Mouse (Mus musculus) forebrain, embryonic 11.5 days (tissue): ENCODE measurements at regions not wholly inside any gene's neighbourhood (a gene's known extent, or its start where the extent isn't known, plus 50 kb on each side); places are given as distances from the start of the nearest gene placed in this dataset.

Experiments used
- ATAC-seq: fragments of 200-750 bp; cut with Nextera tagmentation; replicated peaks from 2 replicates; pipeline ENCODE4 v1.8.0; 2017; ENCODE audit warnings: moderate TSS enrichment; ENCODE audit not compliant: low FRiP score
- DNase-seq: peaks from one replicate; pipeline ENCODE4 v3.0.0-alpha.2; 2017; ENCODE audit warnings: low spot score
- H3K27ac ChIP-seq: fragments of 300-500 bp; sonication (generic); 2 replicates; pipeline ENCODE4 v1.5.1; 2014; ENCODE audit warnings: low read depth, low read length
- H3K27me3 ChIP-seq: fragments of 300-500 bp; sonication (generic); 2 replicates; pipeline ENCODE4 v1.6.1; 2014; ENCODE audit warnings: mild to moderate bottlenecking, low read length, mixed read lengths; ENCODE audit not compliant: control insufficient read depth, insufficient read depth
- H3K36me3 ChIP-seq: fragments of 300-500 bp; sonication (generic); 2 replicates; pipeline ENCODE4 v1.6.1; 2014; ENCODE audit warnings: mild to moderate bottlenecking, low read length, moderate library complexity, mixed read lengths; ENCODE audit not compliant: control insufficient read depth, insufficient read depth
- H3K4me1 ChIP-seq: fragments of 300-500 bp; sonication (generic); replicated peaks from 2 replicates; pipeline ENCODE4 v1.6.1; 2014; ENCODE audit warnings: low read length, mixed read lengths; ENCODE audit not compliant: control insufficient read depth, insufficient read depth
- H3K4me2 ChIP-seq: fragments of 300-500 bp; sonication (generic); 2 replicates; pipeline ENCODE4 v1.6.1; 2014; ENCODE audit warnings: low read depth, mild to moderate bottlenecking, low read length, moderate library complexity, mixed read lengths; ENCODE audit not compliant: severe bottlenecking
- H3K4me3 ChIP-seq: fragments of 300-500 bp; sonication (generic); 2 replicates; pipeline ENCODE4 v1.5.1; 2014; ENCODE audit warnings: low read depth, low read length
- H3K9ac ChIP-seq: fragments of 300-500 bp; sonication (generic); 2 replicates; pipeline ENCODE4 v1.6.1; 2014; ENCODE audit warnings: low read length
- H3K9me3 ChIP-seq: fragments of 300-500 bp; sonication (generic); 2 replicates; pipeline ENCODE4 v1.6.1; 2016; ENCODE audit warnings: low read length, mixed read lengths; ENCODE audit not compliant: control insufficient read depth
- WGBS: fragments of 180-500 bp; shearing (Covaris S2); extraction: QIAGEN DNeasy Blood & Tissue Kit; methylation state at CpG from one replicate; pipeline ENCODE4 v1.1.7; 2014; 5-methylcytosine and 5-hydroxymethylcytosine counted together

DNA sequence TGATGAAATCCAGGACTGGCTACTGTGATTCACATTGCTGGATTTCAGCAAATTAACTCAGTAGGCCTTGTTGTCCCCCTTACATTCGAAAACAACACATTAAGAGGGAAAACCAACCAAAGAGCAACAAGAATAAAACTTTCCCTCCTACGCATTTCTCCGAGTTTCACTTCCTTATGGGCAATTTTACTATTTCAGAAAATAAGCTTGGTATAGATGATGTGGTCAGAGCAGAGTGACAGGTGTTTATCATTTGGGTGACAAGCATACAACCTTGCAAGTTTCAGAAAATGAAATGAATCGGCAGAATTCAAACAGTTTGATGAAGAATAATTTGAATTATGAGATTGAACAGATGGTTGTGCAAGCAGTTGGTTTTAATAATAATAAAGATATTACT lies 220.6 kb downstream of the Etaa1 start:
- H3K4me1 ChIP-seq: no peaks in the 10 kb centered on the region
- no peak overlapping the region for H3K27ac ChIP-seq
- no peak for ATAC-seq
- WGBS: 92% methylated on average over 4 of the region's 4 CpGs
- no peaks in the 10 kb centered on the region for H3K9me3 ChIP-seq
- no peaks in the 10 kb centered on the region for H3K27me3 ChIP-seq
- H3K4me3 ChIP-seq: no peak overlapping the region
- H3K4me2 ChIP-seq: no peak overlapping the region
- no peak for DNase-seq
- H3K36me3 ChIP-seq: no peaks in the 10 kb centered on the region
- H3K9ac ChIP-seq: no peak overlapping the region

DNA sequence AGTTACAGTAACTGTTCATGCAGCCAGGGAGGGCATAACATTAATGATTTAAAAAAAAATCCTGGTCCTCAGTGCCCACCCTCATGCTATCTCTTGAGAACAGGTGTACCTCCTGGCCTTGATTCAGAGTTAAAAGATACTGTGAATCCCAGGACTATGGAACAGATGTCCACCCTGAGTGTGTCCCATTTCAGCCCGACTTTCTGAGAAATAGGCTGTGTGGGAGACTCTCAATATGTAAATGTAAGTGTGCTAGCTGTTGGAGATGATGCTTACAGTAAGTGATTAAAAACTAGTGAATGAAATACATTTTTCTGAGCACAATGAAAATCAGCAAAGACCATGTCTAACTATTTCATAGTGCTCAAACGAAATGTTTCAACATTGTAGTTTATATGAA lies 219.2 kb downstream of the Etaa1 start:
- Histone ChIP-seq H3K27ac (no peak overlapping the region), H3K36me3 (no peaks in the 10 kb centered on the region), H3K27me3 (no peaks in the 10 kb centered on the region), H3K4me3 (no peak overlapping the region), H3K9ac (no peak overlapping the region), H3K4me2 (no peak overlapping the region), H3K4me1 (no peaks in the 10 kb centered on the region), H3K9me3 (no peaks in the 10 kb centered on the region)
- no peak for ATAC-seq
- DNase-seq: no peak
- 81% methylated on average over 2 of the region's 2 CpGs for whole genome bisulfite sequencing

DNA sequence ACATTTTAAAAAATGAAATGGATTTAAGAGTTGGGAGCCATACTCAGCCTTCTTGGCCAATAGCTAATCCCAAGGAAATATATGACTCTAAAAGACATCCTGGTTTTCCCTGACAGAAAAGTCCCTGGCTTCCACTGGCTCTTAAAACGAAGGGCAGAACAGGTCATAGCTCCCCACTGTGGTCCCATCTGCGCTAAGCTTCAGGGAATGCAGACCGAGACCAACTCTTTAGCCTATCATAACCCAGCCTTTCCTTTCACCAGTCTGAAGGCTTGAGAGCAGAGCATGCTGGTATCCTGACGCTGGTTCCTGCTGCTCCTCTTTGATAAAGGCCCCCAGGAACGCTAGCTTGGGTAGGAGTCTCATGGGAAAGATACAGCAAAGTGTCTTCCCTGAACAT lies 214.8 kb downstream of the Etaa1 start:
- no peaks in the 10 kb centered on the region for H3K4me1 ChIP-seq
- no peaks in the 10 kb centered on the region for H3K36me3 ChIP-seq
- no peak overlapping the region for H3K27ac ChIP-seq
- 44% methylated on average over 5 of the region's 5 CpGs for WGBS
- H3K27me3 ChIP-seq: no peaks in the 10 kb centered on the region
- no peak overlapping the region for H3K4me3 ChIP-seq
- no peak overlapping the region for H3K4me2 ChIP-seq
- no peaks in the 10 kb centered on the region for H3K9me3 ChIP-seq
- H3K9ac ChIP-seq: no peak overlapping the region
- ATAC-seq (no peak), DNase-seq (no peak)

DNA sequence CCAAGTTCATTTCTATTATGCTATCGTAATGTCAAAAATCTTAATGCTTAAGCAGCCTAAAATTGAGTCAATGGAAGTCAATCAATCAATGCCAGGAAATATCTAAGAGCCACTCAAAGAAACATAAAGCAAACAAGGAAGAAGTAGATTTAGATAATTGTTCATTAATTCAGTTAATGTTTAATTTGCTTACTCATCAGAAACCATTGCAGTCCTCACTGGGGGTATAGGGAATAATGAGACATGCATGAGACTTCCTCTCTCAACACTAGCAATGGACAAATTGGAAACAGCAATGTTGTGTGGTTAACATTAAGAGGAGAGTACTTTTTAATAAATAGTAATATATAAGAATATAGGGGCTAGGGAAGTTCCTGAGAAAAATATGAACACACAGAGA lies 209.9 kb downstream of the Etaa1 start:
- H3K4me3 ChIP-seq: no peak overlapping the region
- H3K9ac ChIP-seq: no peak overlapping the region
- H3K9me3 ChIP-seq: no peaks in the 10 kb centered on the region
- no peak for ATAC-seq
- H3K36me3 ChIP-seq: no peaks in the 10 kb centered on the region
- no peak overlapping the region for H3K27ac ChIP-seq
- DNase-seq: no peak
- no peaks in the 10 kb centered on the region for H3K4me1 ChIP-seq
- WGBS: 100% methylated on average over 1 of the region's 1 CpGs
- no peak overlapping the region for H3K4me2 ChIP-seq
- no peaks in the 10 kb centered on the region for H3K27me3 ChIP-seq

DNA sequence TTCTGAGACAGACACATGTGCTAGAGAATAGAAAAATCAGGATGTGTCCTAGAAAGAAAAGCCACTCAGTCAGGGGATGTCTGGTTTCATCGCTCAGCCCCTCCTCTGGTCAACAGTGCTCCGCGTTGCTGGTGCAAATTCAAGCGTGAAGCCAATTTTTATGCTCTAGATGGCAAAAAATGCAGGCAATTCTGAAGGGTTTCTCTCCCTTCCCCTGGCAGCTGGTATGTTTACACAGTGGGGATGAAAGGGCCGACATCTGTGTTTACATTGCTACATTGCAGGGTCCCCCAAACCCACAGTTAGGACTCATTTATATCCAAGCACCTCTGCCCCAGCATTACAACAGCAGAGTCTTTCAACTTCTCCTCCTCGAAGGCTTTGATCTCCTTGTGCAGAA lies 203.3 kb downstream of the Etaa1 start:
- peak; percentile 89 for ATAC-seq
- 25% methylated on average over 6 of the region's 6 CpGs for WGBS
- H3K9ac ChIP-seq: no peak overlapping the region
- no peak for DNase-seq
- H3K27me3 ChIP-seq: no peaks in the 10 kb centered on the region
- no peaks in the 10 kb centered on the region for H3K36me3 ChIP-seq
- no peaks in the 10 kb centered on the region for H3K4me1 ChIP-seq
- no peak overlapping the region for H3K4me2 ChIP-seq
- H3K27ac ChIP-seq: no peak overlapping the region
- no peaks in the 10 kb centered on the region for H3K9me3 ChIP-seq
- no peak overlapping the region for H3K4me3 ChIP-seq

DNA sequence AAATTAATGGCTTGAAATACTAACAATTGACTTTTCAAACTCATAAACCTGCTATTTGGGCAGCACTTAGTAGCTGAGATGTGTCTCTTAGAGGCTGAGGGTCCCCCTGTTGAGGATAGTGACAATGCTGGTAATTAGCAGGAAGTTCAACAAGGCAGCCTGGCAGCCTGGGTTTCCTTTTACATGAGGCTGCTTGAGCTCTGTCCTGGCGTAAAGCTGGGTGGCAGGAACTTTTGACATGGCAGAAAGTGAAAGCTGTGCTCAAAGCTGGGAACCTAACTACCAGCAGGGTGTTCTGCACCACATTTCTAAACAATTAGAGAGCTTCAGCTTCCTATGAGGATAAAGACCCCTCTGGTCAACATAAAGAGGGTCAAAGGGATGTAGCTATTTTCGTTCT lies 194.5 kb downstream of the Etaa1 start:
- Histone ChIP-seq H3K27ac (no peak overlapping the region), H3K36me3 (no peaks in the 10 kb centered on the region), H3K27me3 (no peaks in the 10 kb centered on the region), H3K4me2 (no peak overlapping the region), H3K9ac (no peak overlapping the region), H3K4me1 (no peaks in the 10 kb centered on the region), H3K9me3 (no peaks in the 10 kb centered on the region), H3K4me3 (no peak overlapping the region)
- no peak for DNase-seq
- no peak for ATAC-seq
- WGBS: 61% methylated on average over 2 of the region's 2 CpGs

DNA sequence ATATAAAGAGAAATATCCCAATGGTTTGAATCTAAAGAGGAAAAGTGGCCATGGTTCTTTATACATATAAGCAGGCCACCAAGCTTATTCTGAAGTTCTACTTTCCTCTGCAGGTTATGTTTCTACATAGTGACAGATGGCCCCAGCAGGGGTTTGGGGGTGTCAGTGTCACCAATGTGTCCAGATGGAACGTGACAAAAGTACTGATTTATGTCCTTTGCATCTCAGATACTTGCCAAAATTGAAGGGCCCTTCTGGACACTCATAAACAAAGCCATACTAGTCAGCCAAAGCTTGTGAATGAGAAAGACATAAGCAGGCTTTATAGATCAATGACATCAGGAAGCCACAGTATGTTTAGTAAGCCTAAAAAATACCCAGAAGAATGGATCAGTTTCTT lies 190.3 kb downstream of the Etaa1 start:
- Histone ChIP-seq H3K4me1 (no peaks in the 10 kb centered on the region), H3K27me3 (no peaks in the 10 kb centered on the region), H3K4me2 (no peak overlapping the region), H3K9me3 (no peaks in the 10 kb centered on the region), H3K36me3 (no peaks in the 10 kb centered on the region), H3K27ac (no peak overlapping the region), H3K9ac (no peak overlapping the region), H3K4me3 (no peak overlapping the region)
- 65% methylated on average over 1 of the region's 1 CpGs for WGBS
- ATAC-seq (no peak), DNase-seq (no peak)

DNA sequence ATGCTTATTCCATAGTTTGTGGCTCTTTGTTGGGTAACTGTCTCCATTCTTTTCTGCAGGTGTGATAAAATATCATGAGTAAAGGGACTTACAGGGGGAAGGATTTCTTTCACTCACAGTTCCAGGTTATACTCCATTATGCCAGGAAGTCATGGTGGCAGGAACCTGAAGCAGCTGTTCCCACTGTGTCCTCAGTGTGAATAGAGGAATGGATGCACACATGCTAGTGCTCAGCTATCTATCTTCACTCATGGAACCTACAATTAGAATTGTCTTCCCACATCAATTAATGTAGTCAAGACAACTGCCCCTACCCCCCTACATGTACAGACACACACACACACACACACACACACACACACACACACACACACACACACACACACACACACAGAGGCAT lies 189.5 kb downstream of the Etaa1 start:
- Histone ChIP-seq H3K9ac (no peak overlapping the region), H3K4me1 (no peaks in the 10 kb centered on the region), H3K27me3 (no peaks in the 10 kb centered on the region), H3K4me3 (no peak overlapping the region), H3K27ac (no peak overlapping the region), H3K36me3 (no peaks in the 10 kb centered on the region), H3K9me3 (no peaks in the 10 kb centered on the region), H3K4me2 (no peak overlapping the region)
- DNase-seq (no peak), ATAC-seq (no peak)

DNA sequence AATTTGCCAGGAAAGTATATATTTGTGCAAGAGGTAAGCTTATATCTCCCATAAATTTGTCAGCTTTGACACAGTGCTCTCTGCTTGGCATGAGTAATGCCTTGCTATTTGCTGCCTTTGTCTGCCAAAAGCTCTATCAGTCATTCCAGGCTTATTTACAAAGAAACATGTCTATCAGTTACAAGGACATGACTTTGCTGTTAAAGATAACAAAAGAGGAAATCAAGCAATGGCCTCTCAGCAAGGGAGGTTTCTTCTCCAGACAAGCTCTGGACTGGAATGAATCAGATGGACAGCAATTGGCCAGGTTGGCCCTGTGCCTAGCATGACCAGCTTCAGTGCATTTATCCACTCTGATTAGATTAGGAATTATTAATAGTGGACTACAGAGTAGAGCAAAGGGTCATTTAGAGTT lies 185.3 kb downstream of the Etaa1 start:
- H3K9me3 ChIP-seq: no peaks in the 10 kb centered on the region
- H3K9ac ChIP-seq: no peak overlapping the region
- H3K4me3 ChIP-seq: no peak overlapping the region
- H3K27me3 ChIP-seq: no peaks in the 10 kb centered on the region
- H3K36me3 ChIP-seq: no peaks in the 10 kb centered on the region
- no peak for DNase-seq
- no peak for ATAC-seq
- H3K4me1 ChIP-seq: no peaks in the 10 kb centered on the region
- no peak overlapping the region for H3K27ac ChIP-seq
- H3K4me2 ChIP-seq: no peak overlapping the region
